Mouse (Mus musculus): Measurements from ENCODE around the gene Lrrd1. TPM values are rescaled to one million over a fixed set of nuclear protein-coding genes. Genes with fewer than 3 reads are reported as not detected.
"Not testable (repeated sequence)": the region's sequence is repeated elsewhere in the genome, so short reads cannot be mapped to it uniquely, and the experiment has no call there.

The Lrrd1 gene
- polyA plus RNA-seq, 1 experiment from 2014 or later: 0.06 TPM

GRCm38 (mm10) chr5:3872348-3872747 is 27.4 kb downstream of the Lrrd1 start:
- H3K36me3 ChIP-seq (replicated peaks): no peaks in the 10 kb centered on the region
- 0% methylated on average over 1 of the region's 1 CpGs for WGBS
- no peak overlapping the region for H3K27ac ChIP-seq
- no peaks in the 10 kb centered on the region for H3K27me3 ChIP-seq
- no peak overlapping the region for H3K4me2 ChIP-seq
- H3K9ac ChIP-seq: no peak overlapping the region
- no peak overlapping the region for H3K4me3 ChIP-seq (replicated peaks)
- H3K9me3 ChIP-seq: no peaks in the 10 kb centered on the region
- H3K4me1 ChIP-seq: no peaks in the 10 kb centered on the region
- ATAC-seq (ENCODE audit: low FRiP score): no peak

DNA sequence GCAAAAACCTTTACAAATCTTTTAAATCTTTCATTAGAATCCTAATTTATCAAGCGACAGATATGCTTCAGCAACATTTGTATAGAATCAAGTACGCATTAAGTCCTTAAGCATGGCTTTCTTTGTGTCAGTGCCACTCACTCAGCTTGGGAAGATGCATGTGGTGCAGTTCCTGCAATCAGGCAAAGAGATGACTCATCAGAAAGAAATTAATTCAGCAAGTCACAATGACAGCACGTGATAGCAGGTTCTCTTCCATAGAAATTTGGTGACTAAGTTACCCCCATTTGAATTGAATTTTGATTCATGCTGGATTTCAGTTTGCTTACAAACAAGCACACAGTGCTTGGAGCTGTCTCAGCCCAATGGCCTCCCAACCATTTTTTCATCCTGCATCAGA is 28.5 kb downstream of the Lrrd1 start:
- no peak overlapping the region for H3K9ac ChIP-seq
- WGBS: 72% methylated on average over 3 of the region's 3 CpGs
- no peak overlapping the region for H3K4me3 ChIP-seq (replicated peaks)
- no peak for ATAC-seq (ENCODE audit: low FRiP score)
- H3K4me1 ChIP-seq: no peaks in the 10 kb centered on the region
- no peak overlapping the region for H3K27ac ChIP-seq
- no peak overlapping the region for H3K4me2 ChIP-seq
- no peaks in the 10 kb centered on the region for H3K27me3 ChIP-seq
- no peaks in the 10 kb centered on the region for H3K36me3 ChIP-seq (replicated peaks)
- H3K9me3 ChIP-seq: no peaks in the 10 kb centered on the region

- not testable (repeated sequence) for H3K27me3 ChIP-seq; ATAC-seq (ENCODE audit: low FRiP score); H3K9me3 ChIP-seq; H3K36me3 ChIP-seq (replicated peaks); H3K9ac ChIP-seq; H3K4me1 ChIP-seq; H3K27ac ChIP-seq; H3K4me2 ChIP-seq; H3K4me3 ChIP-seq (replicated peaks)
- 90% methylated on average over 6 of the region's 7 CpGs for WGBS
Measured at GRCm38 (mm10) chr5:3886862-3887261, 41.9 kb downstream of the Lrrd1 start.

DNA sequence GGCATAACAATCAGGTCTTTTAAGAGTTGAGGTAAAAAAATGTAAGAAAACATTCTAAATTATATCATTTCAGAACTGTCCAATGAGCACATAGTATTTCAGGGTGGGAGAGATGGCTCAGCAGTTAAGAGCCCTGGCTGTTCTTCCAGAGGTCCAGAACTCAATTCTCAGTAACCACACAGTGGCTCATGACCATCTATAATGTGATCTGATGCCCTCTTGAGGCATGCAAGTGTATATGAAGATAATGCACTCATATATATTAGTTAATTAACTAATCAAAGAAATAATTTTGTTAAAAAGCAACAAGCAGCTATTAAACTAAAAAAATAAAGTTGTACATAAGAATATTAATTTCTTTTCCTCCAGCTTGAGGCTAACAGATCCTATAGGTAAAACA is 44.2 kb downstream of the Lrrd1 start:
- Histone ChIP-seq H3K36me3 (replicated peaks) (no peaks in the 10 kb centered on the region), H3K4me1 (peaks cover 3% of the 10 kb centered on the region; the same call in 1 of the 2 replicates), H3K27ac (no peak overlapping the region), H3K27me3 (no peaks in the 10 kb centered on the region), H3K9ac (no peak overlapping the region), H3K4me3 (replicated peaks) (no peak overlapping the region), H3K9me3 (no peaks in the 10 kb centered on the region), H3K4me2 (no peak overlapping the region)
- ATAC-seq (ENCODE audit: low FRiP score): no peak

DNA sequence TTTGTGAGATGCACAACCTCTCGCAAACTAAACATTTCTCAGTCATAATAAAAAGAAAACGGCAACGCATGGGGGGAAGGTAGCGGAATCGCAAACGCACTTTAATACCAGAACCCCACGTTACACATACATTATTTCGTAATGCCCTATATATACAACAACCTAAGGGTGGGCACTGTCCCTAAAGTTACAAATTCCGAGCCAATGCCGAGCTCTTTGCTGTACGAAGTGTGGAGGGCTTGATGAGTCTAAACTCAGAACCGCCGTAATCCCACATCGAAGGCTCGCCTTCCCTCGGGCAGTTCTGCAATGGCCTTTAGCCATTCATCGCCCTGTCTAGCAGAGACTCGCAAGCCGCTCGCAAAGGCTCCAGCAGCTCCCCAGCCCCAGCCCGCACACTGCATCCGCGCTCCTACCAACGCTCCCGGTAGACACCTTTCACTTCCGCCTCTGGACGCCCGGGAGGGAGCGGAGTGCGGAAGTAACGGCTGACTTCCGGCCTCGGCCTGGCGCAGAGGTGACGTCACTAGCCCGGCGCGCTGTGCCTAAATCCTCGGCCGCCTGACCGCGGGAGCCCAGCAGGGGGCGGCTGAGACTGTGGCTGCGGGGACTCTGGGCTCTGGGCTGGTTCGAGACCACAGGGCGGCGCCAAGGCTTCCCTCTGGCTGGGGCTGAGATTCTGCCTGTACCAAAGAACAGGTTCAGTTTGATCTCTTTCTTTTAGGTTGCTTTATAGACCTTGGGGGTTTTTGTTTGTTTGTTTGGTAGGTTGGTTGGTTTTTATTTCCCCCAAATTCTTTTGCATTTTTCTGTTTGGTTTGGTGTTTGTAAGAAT is 48.7 kb downstream of the Lrrd1 start, which contains the start of gene Mterf1a:
TSS of gene Mterf1a (minus strand) at position 475 of the 835 bp plus-strand sequence.
- ATAC-seq (ENCODE audit: low FRiP score): peak; percentile 100
- Histone ChIP-seq H3K9ac (peak within 1 kb of the TSS; percentile 55), H3K4me2 (peak within 1 kb of the TSS; percentile 66), H3K4me3 (replicated peaks) (peak within 1 kb of the TSS; percentile 41)
- WGBS: under 1% methylated on average over 10 of the region's 47 CpGs
- H3K36me3 ChIP-seq (replicated peaks); H3K9me3 ChIP-seq; H3K4me1 ChIP-seq; H3K27ac ChIP-seq; H3K27me3 ChIP-seq: not testable (repeated sequence)

- not testable (repeated sequence) for H3K9ac ChIP-seq; ATAC-seq (ENCODE audit: low FRiP score); H3K9me3 ChIP-seq
Measured at GRCm38 (mm10) chr5:3894294-3894619, 49.3 kb downstream of the Lrrd1 start.

DNA sequence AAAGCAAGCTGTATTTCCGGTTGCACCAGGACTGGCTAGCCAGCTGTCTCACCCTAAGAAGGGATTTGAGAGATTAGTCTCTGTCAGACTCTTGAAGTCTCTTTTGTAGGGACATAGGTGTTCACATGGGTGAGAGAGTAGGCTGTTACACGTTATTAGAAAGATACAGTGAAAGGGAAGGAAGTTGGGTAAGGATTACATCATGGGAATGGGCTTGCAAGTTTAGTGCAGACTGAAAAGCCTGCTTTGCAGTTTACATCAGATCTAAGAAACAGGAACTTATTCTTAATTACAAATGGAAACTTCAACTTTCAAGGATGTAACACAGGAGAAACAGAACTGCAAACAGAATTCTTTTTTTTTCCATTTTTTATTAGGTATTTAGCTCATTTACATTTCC is 60.5 kb downstream of the Lrrd1 start:
- no peak for ATAC-seq (ENCODE audit: low FRiP score)
- H3K9me3 ChIP-seq: no peaks in the 10 kb centered on the region
- no peak overlapping the region for H3K9ac ChIP-seq
- no peak overlapping the region for H3K4me3 ChIP-seq (replicated peaks)
- H3K27me3 ChIP-seq: no peaks in the 10 kb centered on the region
- 72% methylated on average over 2 of the region's 2 CpGs for WGBS
- H3K4me2 ChIP-seq: no peak overlapping the region
- no peaks in the 10 kb centered on the region for H3K4me1 ChIP-seq
- H3K27ac ChIP-seq: no peak overlapping the region
- no peaks in the 10 kb centered on the region for H3K36me3 ChIP-seq (replicated peaks)

More at GRCm38 (mm10) chr5:3894294-3894619, 49.3 kb downstream of the Lrrd1 start:
- H3K27me3 ChIP-seq; H3K4me3 ChIP-seq (replicated peaks); H3K36me3 ChIP-seq (replicated peaks); H3K4me1 ChIP-seq; H3K27ac ChIP-seq; H3K4me2 ChIP-seq: not testable (repeated sequence)
- WGBS: 98% methylated on average over 4 of the region's 4 CpGs

Other genes starting within 250 kb of the Lrrd1 start
- 21.8 and 22.4 TPM in 2 replicates for gene Pex1, start 249.1 kb upstream of the Lrrd1 start, polyA plus RNA-seq (2016; fragmentation: Nextera tagmentation; extraction: Ambion mirVana)
- gene Rbm48, start 248.6 kb upstream of the Lrrd1 start, polyA plus RNA-seq (2016; fragmentation: Nextera tagmentation; extraction: Ambion mirVana): 14.3 and 15.3 TPM in 2 replicates
- not detected in 2 replicates for gene Tmbim7, start 194.0 kb upstream of the Lrrd1 start, polyA plus RNA-seq (2016; fragmentation: Nextera tagmentation; extraction: Ambion mirVana)
- gene Gatad1, start 188.0 kb upstream of the Lrrd1 start, polyA plus RNA-seq (2016; fragmentation: Nextera tagmentation; extraction: Ambion mirVana): 73.5 and 76.0 TPM in 2 replicates
- gene Ankib1, start 42.2 kb upstream of the Lrrd1 start, polyA plus RNA-seq (2016; fragmentation: Nextera tagmentation; extraction: Ambion mirVana): 21.6 and 22.1 TPM in 2 replicates
- 77.8 and 83.3 TPM in 2 replicates for gene Krit1, start 42.0 kb upstream of the Lrrd1 start, polyA plus RNA-seq (2016; fragmentation: Nextera tagmentation; extraction: Ambion mirVana)
- gene Mterf1a, start 48.8 kb downstream of the Lrrd1 start, polyA plus RNA-seq (2016; fragmentation: Nextera tagmentation; extraction: Ambion mirVana): 9.3 and 12.5 TPM in 2 replicates
- 295 and 296 TPM in 2 replicates for gene Akap9, start 82.9 kb downstream of the Lrrd1 start, polyA plus RNA-seq (2016; fragmentation: Nextera tagmentation; extraction: Ambion mirVana)